Mouse (Mus musculus) natural killer cell, adult 2 months (primary cell): ENCODE measurements at regions not wholly inside any gene's neighbourhood (a gene's known extent, or its start where the extent isn't known, plus 50 kb on each side); places are given as distances from the start of the nearest gene placed in this dataset.

Source experiments
- DNase-seq, 2 experiments: peaks; one replicate each; pipeline ENCODE4 v3.0.0; 2022; ENCODE audit warnings: low spot score in 2 of 2

- DNase-seq: no peak
Measured at GRCm38 (mm10) chr2:137422656-137423055, 306.2 kb upstream of the Jag1 start.

- DNase-seq: no peak
Measured at GRCm38 (mm10) chr2:137419678-137420077, 303.2 kb upstream of the Jag1 start.

DNA sequence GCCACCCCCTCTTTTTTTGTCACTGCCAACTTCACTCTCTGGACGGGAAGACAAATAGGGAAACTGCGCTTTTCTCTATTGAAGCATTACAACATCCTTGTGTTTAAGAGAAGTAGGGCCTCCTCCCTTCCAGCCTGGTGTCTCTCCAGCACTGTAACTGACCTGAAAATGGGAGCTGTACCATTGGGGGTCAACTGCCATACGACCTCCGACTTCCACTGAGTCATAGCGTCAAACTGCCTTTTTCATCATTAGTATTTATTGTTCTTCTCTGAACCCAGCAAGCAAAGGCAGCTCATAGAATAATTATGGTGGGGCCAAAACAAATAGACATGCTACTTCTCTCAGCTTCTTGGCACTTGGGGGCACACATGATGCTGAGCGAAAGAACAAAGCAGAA, 301.2 kb upstream of the Jag1 start:
- DNase-seq: no peak

DNA sequence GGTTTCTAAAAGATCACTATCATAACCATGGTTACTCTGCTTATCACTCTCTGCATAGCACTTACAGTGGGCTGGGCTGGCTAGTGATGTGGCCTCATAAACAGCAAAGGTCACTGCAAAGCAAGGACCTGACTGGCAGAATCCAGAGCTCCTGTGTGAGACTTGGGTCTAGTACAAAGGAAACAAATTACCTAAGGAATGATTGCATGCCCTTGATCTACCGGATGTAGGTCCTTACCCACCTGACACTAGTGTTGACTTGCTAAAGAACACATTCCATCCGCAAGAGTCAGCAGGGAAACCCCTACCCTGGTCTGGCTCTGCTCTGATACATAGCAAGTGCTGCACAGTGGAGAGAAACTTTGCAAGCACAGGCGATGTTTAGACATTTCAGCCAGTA, 297.0 kb upstream of the Jag1 start:
- no peak for DNase-seq

DNA sequence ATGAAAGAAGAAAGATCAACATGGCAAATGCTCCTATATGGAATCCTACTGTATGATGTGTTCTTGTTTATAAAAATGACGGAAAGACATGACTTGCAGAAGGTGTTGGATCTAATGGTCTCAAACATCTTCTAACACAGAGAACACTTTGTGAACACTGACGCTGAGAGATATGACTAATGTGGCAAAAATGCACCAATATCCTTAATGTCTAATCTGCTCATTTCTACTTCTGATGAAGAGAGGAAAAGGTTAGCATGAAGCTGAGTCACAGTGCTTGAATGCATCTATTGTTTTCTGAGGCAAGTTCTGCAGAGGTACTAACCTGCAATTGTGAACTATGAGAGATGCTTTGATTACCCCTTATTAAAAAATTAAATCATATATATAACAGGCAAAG, 293.2 kb upstream of the Jag1 start:
- DNase-seq: no peak

GRCm38 (mm10) chr2:137408294-137408693, 291.9 kb upstream of the Jag1 start:
- no peak for DNase-seq

DNA sequence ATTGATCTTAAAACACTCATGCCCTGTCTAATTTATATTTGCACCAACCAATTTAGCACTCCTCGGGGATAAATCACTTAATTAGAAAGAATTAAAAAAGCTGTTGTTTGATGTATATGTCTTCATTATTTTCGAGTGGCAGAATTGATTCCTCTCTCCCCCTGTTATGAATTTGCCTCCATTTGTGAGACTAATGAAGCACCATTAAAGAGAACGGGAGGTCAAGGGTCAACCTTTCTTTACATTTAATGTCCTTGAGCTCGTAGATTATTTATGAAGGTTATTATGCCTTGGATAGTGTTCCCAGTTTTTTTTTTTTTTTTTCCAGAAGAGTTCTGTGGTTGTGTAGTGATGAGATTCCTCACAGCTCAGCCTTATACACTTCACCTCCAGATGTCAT, 277.0 kb upstream of the Jag1 start:
- DNase-seq: no peak

DNA sequence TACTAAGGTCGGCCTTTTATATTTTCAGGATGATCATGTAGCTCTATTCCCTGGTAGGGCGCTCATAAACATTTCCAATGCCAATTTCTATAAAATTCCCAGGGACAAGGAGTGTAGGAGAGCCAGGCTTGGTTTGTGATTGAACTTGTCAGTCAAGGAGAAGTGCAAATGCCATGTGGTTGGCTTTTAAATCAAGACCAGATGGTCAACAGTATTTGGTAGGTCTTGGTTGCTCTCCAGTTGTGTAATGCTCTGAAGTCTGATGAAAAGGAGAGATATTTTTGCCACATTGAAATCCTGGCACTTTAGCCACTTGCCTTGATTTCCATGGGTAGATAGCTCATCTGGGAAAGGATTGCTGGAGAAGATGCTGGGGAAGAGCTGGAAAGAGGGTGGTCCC, 263.4 kb upstream of the Jag1 start:
- DNase-seq: no peak

DNA sequence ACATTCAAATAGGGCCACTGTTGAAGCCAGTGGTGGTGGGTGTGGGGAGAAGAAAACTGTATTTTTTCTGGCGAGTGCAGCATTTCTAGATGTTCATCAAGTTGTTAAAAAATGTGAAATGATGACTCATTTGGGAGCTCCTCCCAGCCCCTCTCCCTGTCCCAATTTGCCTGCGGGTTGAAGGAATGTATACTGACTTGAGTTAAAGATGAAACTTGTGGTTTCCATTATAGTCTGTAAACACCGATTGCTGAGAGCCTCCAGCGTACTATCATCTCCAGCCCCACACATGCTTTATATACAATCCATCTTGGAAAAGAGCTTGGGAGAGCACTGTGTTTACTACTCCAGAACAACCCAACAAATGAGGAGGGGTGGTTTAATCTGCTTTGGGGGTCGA, 258.9 kb upstream of the Jag1 start:
- DNase-seq: no peak

DNA sequence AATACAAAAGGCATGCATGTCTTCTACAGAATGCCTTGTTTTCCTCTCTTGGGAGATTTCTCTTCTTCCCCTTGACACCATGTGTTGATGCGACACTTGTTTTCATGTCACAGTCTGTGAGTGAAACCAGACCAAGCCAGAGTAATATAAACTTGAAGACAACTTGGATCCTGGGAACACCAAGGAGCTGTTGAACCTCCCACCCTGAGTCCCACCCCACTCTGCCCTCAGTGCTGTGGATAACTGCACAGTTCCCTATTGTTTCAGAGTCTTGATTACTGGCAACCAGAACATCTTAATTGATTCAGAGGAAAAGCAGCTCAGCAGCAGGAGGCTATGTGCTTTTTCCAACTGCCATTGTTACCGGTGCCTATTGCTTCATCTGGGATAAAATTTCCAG, 254.6 kb upstream of the Jag1 start:
- no peak for DNase-seq

GRCm38 (mm10) chr2:137363006-137363405, 246.6 kb upstream of the Jag1 start:
- no peak for DNase-seq

DNA sequence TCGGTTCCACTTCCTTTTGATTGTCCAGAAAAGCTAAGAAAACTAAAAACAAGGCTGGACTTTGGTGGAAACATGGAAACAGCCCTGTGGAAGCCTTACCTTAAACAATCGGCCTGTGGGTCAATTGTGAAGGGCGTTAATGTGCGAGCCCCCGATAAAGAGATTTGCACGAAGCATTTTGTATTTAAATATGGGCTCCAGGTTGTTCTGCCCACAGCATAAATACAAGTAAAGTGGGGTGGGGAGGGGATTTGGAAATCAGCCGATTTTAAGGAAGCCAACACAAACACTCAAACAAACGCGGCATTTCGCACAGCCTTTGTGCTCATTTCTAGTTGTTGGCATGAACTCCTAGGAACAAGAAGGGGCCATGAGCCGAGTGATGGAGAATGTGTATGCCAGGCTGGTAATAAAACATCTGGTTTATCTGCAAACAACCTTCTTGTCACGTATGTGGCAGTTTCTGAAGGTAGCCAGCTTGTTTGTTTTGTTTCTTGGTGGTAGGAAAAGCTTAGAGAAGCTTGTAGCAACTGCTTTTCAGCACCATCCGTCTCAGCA, 240.8 kb upstream of the Jag1 start:
- no peak for DNase-seq

DNA sequence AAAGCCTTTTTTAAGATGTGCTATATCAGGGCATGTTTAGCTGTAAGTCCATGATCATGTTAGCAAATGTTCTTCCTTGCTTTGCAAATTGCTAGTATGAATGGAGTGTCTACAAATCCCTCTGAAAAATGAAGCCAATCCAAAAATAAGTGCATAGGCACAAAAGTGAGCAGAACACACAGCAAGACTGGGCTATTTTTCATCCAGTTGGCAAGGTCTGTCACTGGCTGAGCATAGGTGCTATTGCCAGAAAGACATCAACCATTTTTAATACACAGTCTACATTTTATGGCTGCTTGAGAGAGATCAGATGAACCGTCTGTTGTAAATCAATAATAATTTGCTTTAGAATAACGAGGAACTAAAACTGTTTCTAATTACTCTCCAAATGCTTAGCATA, 227.3 kb upstream of the Jag1 start:
- DNase-seq: no peak

DNA sequence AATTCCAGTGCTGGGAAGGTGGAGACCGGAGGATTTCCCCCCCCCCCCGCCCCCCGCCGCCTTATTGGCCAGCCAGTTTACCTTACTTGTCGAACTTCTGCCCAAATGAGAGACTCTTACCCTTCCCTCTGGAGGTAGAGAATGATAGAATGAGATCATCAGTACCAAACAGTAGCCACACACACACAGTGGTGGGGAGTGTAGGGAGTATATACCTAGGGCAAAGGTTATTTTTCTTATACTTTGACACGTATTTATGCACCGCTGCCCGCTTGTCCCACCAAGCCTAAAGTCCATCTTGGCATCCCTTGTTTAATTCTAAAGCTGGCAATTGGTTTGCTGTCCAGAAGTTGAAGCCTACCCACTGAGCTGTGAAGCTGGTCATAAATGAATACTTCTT, 213.6 kb upstream of the Jag1 start:
- DNase-seq: no peak

DNA sequence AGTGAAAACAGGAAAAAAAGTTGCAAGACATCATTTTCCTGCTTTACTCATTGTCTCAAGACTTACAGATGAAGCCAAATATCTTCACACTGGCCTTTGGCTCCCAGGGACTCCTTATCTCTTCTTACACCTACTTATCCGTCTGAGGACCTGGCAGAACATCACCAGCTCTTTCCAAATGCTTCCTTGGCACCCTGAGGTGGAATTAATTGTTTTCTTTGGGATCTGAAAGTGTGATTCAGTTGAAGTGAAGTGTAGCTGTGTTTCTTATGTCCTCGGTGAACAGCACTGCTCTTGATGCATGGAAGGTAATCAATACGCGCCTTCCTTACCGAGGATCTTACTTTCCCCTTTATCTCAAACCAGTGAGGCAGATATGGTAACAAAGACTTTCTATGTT, 207.0 kb upstream of the Jag1 start:
- DNase-seq: no peak

GRCm38 (mm10) chr2:137310511-137310910, 194.1 kb upstream of the Jag1 start:
- no peak for DNase-seq

DNA sequence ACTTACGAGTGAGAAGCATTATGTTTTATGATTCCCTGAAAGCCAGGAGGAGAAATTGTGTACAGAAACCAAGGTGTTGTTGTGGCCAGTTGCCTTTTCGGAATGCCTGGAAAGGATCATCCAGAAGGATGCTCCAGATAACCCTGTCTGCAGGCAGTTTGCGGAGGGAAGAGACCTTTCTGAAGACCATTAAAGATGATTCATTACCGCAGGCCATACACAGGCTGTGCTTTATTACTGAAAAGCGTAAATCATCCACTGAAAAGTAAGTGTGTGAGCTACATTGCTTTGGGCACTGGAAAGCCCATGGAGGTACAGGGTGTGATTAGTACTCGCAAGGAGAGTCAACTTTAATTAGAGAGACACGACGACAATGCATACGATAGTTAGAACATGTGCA, 191.7 kb upstream of the Jag1 start:
- DNase-seq: no peak

- DNase-seq: no peak
Measured at GRCm38 (mm10) chr2:137301474-137302267, 185.2 kb upstream of the Jag1 start.

GRCm38 (mm10) chr2:137289231-137289630, 172.8 kb upstream of the Jag1 start:
- DNase-seq: no peak

- DNase-seq: no peak
Measured at GRCm38 (mm10) chr2:137271575-137272180, 155.2 kb upstream of the Jag1 start.

- DNase-seq: no peak
Measured at GRCm38 (mm10) chr2:137262911-137263310, 146.5 kb upstream of the Jag1 start.

DNA sequence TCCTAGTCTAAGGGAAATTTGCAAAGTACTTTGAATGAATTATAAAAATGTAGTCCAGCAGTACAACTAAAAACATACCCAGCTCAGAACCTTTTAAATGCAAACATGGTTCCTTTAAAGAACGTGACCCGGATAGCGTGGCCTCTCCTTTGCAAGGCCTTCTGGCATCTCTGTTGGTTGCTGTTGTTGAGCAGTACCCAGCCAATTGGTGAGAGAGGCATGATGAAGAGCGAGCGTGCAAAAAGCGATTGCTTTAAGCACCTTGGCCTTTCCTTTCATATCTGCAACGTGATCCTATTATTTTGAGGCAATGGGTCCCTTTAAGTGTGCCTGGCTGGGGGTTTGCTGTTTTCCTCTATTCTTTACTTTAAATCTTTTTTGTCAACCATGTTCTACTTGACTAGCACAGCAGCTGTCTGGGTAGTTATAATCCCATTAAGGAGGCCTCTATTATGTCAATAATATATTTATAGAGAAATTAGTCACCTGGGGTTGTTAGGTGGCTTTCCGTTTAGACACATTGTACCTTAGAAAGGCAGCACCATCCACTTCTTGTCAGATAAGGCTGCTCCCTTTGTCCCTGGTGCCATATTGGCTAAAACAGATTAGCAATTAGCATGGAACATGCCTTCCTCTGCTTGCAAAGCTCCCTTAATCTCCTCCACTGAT, 141.5 kb upstream of the Jag1 start:
- no peak for DNase-seq

- DNase-seq: no peak
Measured at GRCm38 (mm10) chr2:137247931-137248330, 131.5 kb upstream of the Jag1 start.
